Mouse (Mus musculus) lung, postnatal 0 days (tissue): ENCODE measurements around the gene Inf2. TPM values are rescaled to one million over a fixed set of nuclear protein-coding genes. Genes with fewer than 3 reads are reported as not detected.

Source experiments
- ATAC-seq: fragments of 200-750 bp; cut with Nextera tagmentation; 2 replicates; pipeline ENCODE4 v1.8.0; 2017; ENCODE audit warnings: moderate library complexity
- DNase-seq: peaks from one replicate; pipeline ENCODE4 v3.0.0-alpha.2; 2016; ENCODE audit warnings: low spot score
- H3K27ac ChIP-seq: fragments of 300-500 bp; sonication (generic); 2 replicates; pipeline ENCODE4 v1.5.1; 2014; ENCODE audit warnings: antibody characterized with exemption, mild to moderate bottlenecking, low read length, mixed read lengths
- H3K27me3 ChIP-seq: fragments of 300-500 bp; sonication (generic); replicated peaks from 2 replicates; pipeline ENCODE4 v1.6.1; 2014; ENCODE audit warnings: low read length, mixed read lengths; ENCODE audit not compliant: insufficient read depth
- H3K36me3 ChIP-seq: fragments of 300-500 bp; sonication (generic); 2 replicates; pipeline ENCODE4 v1.6.1; 2014; ENCODE audit warnings: low read length, mixed read lengths; ENCODE audit not compliant: insufficient read depth
- H3K4me1 ChIP-seq: fragments of 300-500 bp; sonication (generic); 2 replicates; pipeline ENCODE4 v1.6.1; 2014; ENCODE audit warnings: antibody characterized with exemption, low read depth, low read length, mixed read lengths; ENCODE audit not compliant: insufficient read depth
- H3K4me2 ChIP-seq: fragments of 300-500 bp; sonication (generic); replicated peaks from 2 replicates; pipeline ENCODE4 v1.6.1; 2014; ENCODE audit warnings: low read depth, mild to moderate bottlenecking, low read length, moderate library complexity, mixed read lengths
- H3K4me3 ChIP-seq: fragments of 300-500 bp; sonication (generic); 2 replicates; pipeline ENCODE4 v1.5.1; 2014; ENCODE audit warnings: low read depth, low read length
- H3K9ac ChIP-seq: fragments of 300-500 bp; sonication (generic); replicated peaks from 2 replicates; pipeline ENCODE4 v1.6.1; 2014; ENCODE audit warnings: low read depth, mild to moderate bottlenecking
- H3K9me3 ChIP-seq: fragments of 300-500 bp; sonication (generic); 2 replicates; pipeline ENCODE4 v1.6.1; 2016; ENCODE audit warnings: low read length, mixed read lengths
- CTCF ChIP-seq: IDR thresholded peaks from 2 replicates; pipeline ENCODE4 v1.5.1; 2016; ENCODE audit warnings: antibody characterized with exemption, mild to moderate bottlenecking
- EP300 ChIP-seq: IDR thresholded peaks from 2 replicates; pipeline ENCODE4 v1.6.1; 2016; ENCODE audit warnings: antibody characterized with exemption, mild to moderate bottlenecking, control low read depth
- WGBS: fragments of 180-500 bp; shearing (Covaris S2); extraction: QIAGEN DNeasy Blood & Tissue Kit; methylation state at CpG from one replicate; pipeline ENCODE4 v1.1.7; 2014; 5-methylcytosine and 5-hydroxymethylcytosine counted together
- polyA plus RNA-seq: library from polyadenylated mRNA; unstranded; fragments of >200 nt; fragmentation: Nextera tagmentation; extraction: Ambion mirVana; gene quantifications from 2 replicates; pipeline ENCODE4 v1.2.1, GENCODE M21; 2015

The Inf2 gene
- polyA plus RNA-seq, 1 experiment from 2014 or later, result 5.2 TPM

DNA sequence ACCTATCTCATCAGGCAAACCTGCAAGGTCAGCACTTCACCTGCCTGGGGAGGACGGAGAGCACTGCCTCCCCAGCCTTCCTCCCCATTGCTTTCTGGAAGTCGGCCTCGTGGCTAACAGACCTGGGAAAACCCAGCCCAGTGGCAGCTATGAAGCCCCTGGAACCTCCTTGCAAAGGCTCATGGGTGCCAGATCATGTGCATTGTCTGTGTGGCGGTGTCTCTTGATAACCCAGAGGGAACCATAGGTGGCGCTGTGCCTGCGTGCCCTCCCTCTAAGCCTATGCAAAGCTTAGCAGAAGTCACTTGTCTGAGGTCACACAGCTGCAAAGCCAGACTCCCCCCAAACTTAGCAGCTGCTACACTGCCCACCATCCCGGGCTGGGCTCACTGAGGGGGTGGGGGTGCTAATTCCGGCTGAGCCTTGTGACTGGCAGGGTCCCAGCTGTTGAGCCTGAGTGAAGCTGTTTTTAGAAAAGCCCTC lies 29.4 kb downstream of the Inf2 start:
- H3K9ac ChIP-seq, result no peak overlapping the region
- no peak for TF ChIP-seq EP300
- peak; percentile 90 for TF ChIP-seq CTCF
- peak; percentile 85 for DNase-seq
- 15% methylated on average over 8 of the region's 8 CpGs for WGBS
- H3K4me3 ChIP-seq, result no peak overlapping the region
- H3K4me2 ChIP-seq, result no peak overlapping the region
- peaks cover 6% of the 10 kb centered on the region for H3K4me1 ChIP-seq
- no peaks in the 10 kb centered on the region for H3K9me3 ChIP-seq
- H3K36me3 ChIP-seq, result no peaks in the 10 kb centered on the region
- H3K27ac ChIP-seq, result no peak overlapping the region
- H3K27me3 ChIP-seq, result peaks cover 4% of the 10 kb centered on the region; the same call in 1 of the 2 replicates
- ATAC-seq, result peak; percentile 51

DNA sequence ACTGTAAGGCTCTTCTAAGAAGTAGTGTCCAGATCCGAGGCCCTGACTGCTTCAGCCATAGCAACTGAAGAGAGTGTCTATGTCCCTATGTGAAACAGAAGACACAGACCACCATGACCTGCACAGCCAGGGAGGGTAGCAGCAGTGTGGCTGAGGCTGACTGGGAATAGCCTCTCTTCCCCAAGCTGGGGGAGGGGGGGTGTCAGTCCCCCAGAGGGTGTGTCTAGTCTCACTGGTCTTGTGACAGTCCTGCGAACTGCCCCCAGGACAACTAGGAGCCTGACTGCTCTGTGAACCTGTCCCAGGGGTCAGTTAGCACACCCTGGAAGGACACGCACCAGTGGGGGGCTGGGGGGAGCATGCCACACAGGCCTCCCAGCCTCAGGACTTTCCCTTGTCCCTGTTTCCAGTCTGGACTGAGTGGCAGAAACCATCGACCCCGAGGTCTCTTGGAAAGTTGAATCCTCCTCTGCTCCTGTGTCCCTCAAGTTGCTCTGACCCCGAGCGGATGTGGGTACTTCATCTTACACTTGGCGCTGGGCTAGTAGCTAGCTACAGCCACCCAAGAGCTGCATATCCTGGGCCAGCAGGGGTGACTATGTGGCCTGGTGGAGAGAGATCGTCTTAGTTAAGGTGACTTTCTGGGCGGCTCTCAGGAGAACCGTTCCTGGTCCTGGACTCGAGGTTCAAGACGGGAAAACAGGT lies 30.5 kb downstream of the Inf2 start:
- no peaks in the 10 kb centered on the region for H3K36me3 ChIP-seq
- peak overlapping the region; percentile 64 for H3K27ac ChIP-seq
- no peak for ATAC-seq

DNA sequence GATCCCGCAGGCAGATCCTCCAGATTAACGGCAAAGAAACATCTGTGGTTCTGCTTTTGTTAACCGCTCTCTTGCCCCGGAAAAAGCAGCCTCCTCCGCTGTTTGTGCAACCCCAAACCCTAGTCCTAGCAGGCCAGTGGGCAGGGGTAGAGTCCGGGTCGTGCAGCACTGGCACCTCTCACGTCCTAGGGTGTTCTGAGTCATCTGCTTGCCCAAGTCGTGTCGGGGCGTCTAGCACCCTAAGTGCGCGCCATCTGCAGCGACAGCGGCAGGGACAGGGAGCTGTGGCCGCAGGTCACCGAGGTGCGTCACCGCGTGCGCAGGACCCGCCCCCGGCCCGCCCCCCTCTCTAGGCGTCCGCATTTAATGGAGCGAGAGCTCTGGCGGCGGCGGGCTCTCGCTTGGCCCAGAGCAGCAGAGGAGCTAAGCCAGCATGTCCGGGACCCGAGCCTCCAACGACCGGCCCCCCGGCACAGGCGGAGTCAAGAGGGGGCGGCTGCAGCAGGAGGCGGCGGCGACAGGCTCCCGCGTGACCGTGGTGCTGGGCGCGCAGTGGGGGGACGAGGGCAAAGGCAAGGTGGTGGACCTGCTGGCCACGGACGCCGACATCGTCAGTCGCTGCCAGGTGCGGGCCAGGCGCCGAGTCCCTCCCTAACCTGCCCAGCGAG lies 31.2 kb downstream of the Inf2 start, which contains the start of gene Adssl1:
Gene Adssl1 (plus strand): TSS at position 360 of the 668 bp plus-strand sequence.
- no peaks in the 10 kb centered on the region for H3K36me3 ChIP-seq
- H3K27ac ChIP-seq, result peak within 1 kb of the TSS; percentile 72
- H3K4me2 ChIP-seq, result peak within 1 kb of the TSS; percentile 90
- peak within 1 kb of the TSS; percentile 29; the same call in 1 of the 2 replicates for H3K9ac ChIP-seq
- whole genome bisulfite sequencing, result under 1% methylated on average over 41 of the region's 56 CpGs
- H3K4me3 ChIP-seq, result peak within 1 kb of the TSS; percentile 45
- H3K9me3 ChIP-seq, result no peaks in the 10 kb centered on the region
- peak; percentile 86 for ATAC-seq
- DNase-seq, result peak; percentile 83
- TF ChIP-seq CTCF, result no peak
- peaks cover 6% of the 10 kb centered on the region for H3K4me1 ChIP-seq
- H3K27me3 ChIP-seq, result peaks cover 4% of the 10 kb centered on the region; the same call in 1 of the 2 replicates

More for the DNA sequence above, 30.5 kb downstream of the Inf2 start:
- 28% methylated on average over 13 of the region's 13 CpGs for WGBS
- H3K4me2 ChIP-seq, result peak overlapping the region; percentile 90
- peak overlapping the region; percentile 45 for H3K4me3 ChIP-seq
- 0 out of 2 replicates have a peak overlapping the region, but pooled peaks have one; percentile 12 for H3K9ac ChIP-seq
- no peak for TF ChIP-seq CTCF
- peaks cover 6% of the 10 kb centered on the region for H3K4me1 ChIP-seq
- peaks cover 4% of the 10 kb centered on the region; the same call in 1 of the 2 replicates for H3K27me3 ChIP-seq
- H3K9me3 ChIP-seq, result no peaks in the 10 kb centered on the region
- DNase-seq, result no peak

DNA sequence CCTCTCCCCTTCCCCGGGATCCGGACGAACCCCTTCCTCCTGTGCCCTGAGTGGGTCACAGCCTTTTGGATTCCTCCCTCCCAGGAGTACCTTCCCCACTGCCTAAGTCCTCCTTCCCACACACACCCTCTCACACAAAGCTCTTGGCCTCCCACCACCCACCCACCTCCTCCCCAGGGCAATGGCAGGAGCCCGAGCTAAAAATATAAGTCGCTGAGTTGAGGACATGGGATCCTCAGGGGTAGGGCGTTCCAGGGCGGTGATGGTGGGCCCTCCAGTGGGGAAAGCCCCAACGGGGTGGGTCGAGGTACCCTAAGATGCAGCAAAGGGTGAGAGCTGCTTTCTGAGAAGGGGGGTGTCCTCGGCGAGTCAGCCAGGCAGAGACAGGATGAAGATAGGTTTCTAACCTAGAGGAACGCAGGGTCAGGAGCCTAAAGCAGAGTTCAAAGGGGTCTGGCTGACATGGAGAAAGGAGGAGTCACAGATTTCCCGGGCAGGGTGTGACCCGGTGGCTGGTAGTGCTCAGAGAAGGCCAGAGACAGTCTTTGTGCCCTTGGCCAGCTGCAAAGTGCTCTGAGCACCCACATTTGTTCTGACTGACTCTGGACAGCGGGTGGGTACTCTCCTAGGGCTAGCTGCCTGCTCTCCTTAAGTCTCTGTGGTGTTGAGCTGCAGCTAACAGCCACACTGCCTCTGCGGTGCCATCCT lies 31.9 kb downstream of the Inf2 start:
- Histone ChIP-seq H3K9ac (peak overlapping the region; percentile 29; the same call in 1 of the 2 replicates), H3K4me2 (peak overlapping the region; percentile 90), H3K9me3 (no peaks in the 10 kb centered on the region), H3K4me3 (peak overlapping the region; percentile 45), H3K27ac (peak overlapping the region; percentile 72), H3K4me1 (peaks cover 6% of the 10 kb centered on the region), H3K27me3 (peaks cover 4% of the 10 kb centered on the region; the same call in 1 of the 2 replicates), H3K36me3 (no peaks in the 10 kb centered on the region)
- ATAC-seq, result no peak; the same call in 1 of the 2 replicates
- DNase-seq, result no peak
- 21% methylated on average over 13 of the region's 16 CpGs for WGBS
- TF ChIP-seq EP300 (no peak), CTCF (no peak)

DNA sequence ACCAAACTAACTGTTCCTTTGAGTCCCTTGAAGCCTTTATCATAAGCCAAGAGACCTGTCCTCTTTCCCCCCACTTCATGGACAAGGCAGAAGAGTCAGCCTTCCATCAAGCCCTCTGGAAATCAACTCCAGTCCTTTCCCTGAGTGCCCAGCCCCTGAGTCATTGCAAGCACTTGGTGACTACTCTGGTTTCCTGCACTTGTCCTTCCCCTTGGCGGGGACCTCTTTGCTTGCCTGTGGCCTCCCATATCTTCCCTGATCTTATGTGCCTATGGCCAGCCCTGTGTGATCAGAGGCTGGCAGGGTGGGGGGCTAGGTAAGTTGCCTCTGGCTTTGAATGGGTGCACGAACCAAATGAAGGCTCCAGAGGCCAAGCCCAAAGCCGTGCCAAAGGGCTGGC lies 33.3 kb downstream of the Inf2 start:
- 66% methylated on average over 3 of the region's 3 CpGs for WGBS

More for the DNA sequence above, 33.3 kb downstream of the Inf2 start:
- H3K4me2 ChIP-seq, result no peak overlapping the region
- TF ChIP-seq CTCF (no peak), EP300 (no peak)
- H3K4me3 ChIP-seq, result no peak overlapping the region
- no peak for ATAC-seq
- H3K36me3 ChIP-seq, result no peaks in the 10 kb centered on the region
- DNase-seq, result peak; percentile 61
- H3K27me3 ChIP-seq, result peaks cover 4% of the 10 kb centered on the region; the same call in 1 of the 2 replicates
- H3K9ac ChIP-seq, result no peak overlapping the region
- H3K4me1 ChIP-seq, result peaks cover 6% of the 10 kb centered on the region
- no peaks in the 10 kb centered on the region for H3K9me3 ChIP-seq
- H3K27ac ChIP-seq, result no peak overlapping the region
